Mouse (Mus musculus) CH12.LX (cell line): ENCODE measurements around the gene Inafm2. TPM values are rescaled to one million over a fixed set of nuclear protein-coding genes. Genes with fewer than 3 reads are reported as not detected.

ENCODE experiments used
- DNase-seq: peaks from one replicate; pipeline ENCODE4 v3.0.0-alpha.2; 2013; ENCODE audit errors: extremely low read depth
- H3K27ac ChIP-seq: 2 replicates; pipeline ENCODE4 v1.5.1; 2012; ENCODE audit warnings: low read depth, mild to moderate bottlenecking, control low read depth, moderate library complexity; ENCODE audit not compliant: insufficient read depth
- H3K27me3 ChIP-seq: replicated peaks from 2 replicates; pipeline ENCODE3; 2012; ENCODE audit warnings: inconsistent platforms
- H3K36me3 ChIP-seq, 2 experiments: replicated peaks in 1 of 2; 2 replicates each; pipeline versions ENCODE3 to v1.6.1; 2012; ENCODE audit warnings: inconsistent platforms in 1 of 2, low read length in 1 of 2, mild to moderate bottlenecking in 1 of 2, mixed read lengths in 1 of 2, moderate library complexity in 1 of 2; ENCODE audit not compliant: control insufficient read depth in 1 of 2, insufficient read depth in 1 of 2
- H3K4me1 ChIP-seq, 2 experiments: 2 replicates each; pipeline ENCODE4 v1.6.1; 2012; ENCODE audit warnings: inconsistent platforms in 1 of 2, moderate library complexity in 1 of 2; ENCODE audit not compliant: insufficient read depth in 2 of 2, control insufficient read depth in 1 of 2
- H3K4me2 ChIP-seq: 2 replicates; pipeline ENCODE4 v1.6.1; 2012; ENCODE audit warnings: low read depth, mild to moderate bottlenecking, control low read depth; ENCODE audit not compliant: poor library complexity, insufficient read depth, severe bottlenecking
- H3K4me3 ChIP-seq, 3 experiments: fragments of 150-350 bp in 1 of 3; sonication (generic) in 1 of 3; replicated peaks in 1 of 3; 2 replicates each; pipeline versions ENCODE3 to v1.5.1; 2011 to 2012; ENCODE audit warnings: low read depth in 2 of 3, low read length in 2 of 3, mild to moderate bottlenecking in 2 of 3, moderate library complexity in 2 of 3, control low read depth in 1 of 3, improper control_type of control experiment in 1 of 3, inconsistent platforms in 1 of 3, mixed read lengths in 1 of 3; ENCODE audit not compliant: poor library complexity in 1 of 3
- H3K79me2 ChIP-seq: replicated peaks from 2 replicates; pipeline ENCODE4 v1.6.1; 2012; ENCODE audit warnings: mild to moderate bottlenecking, moderate library complexity; ENCODE audit not compliant: control insufficient read depth, poor library complexity, insufficient read depth, severe bottlenecking; ENCODE audit errors: extremely low read depth
- H3K9ac ChIP-seq: 2 replicates; pipeline ENCODE4 v1.6.1; 2012; ENCODE audit warnings: low read depth, mild to moderate bottlenecking, control low read depth, moderate library complexity; ENCODE audit not compliant: insufficient read depth
- H3K9me3 ChIP-seq: replicated peaks from 2 replicates; pipeline ENCODE3; 2012; ENCODE audit warnings: low read length, inconsistent platforms, mixed read lengths
- CHD1 ChIP-seq: IDR thresholded peaks from 2 replicates; pipeline ENCODE4 v1.6.1; 2012; ENCODE audit warnings: low read depth, low read length, improper control_type of control experiment, inconsistent platforms
- CHD2 ChIP-seq: IDR thresholded peaks from 2 replicates; pipeline ENCODE4 v1.6.1; 2011; ENCODE audit warnings: low read length, improper control_type of control experiment
- CTCF ChIP-seq, 2 experiments: IDR thresholded peaks in 1 of 2; conservative IDR thresholded peaks in 1 of 2; 2 replicates each; pipeline ENCODE4 v1.5.1; 2011 to 2012; ENCODE audit warnings: low read depth in 2 of 2, low read length in 2 of 2, improper control_type of control experiment in 1 of 2, inconsistent platforms in 1 of 2, mild to moderate bottlenecking in 1 of 2, moderate library complexity in 1 of 2
- E2F4 ChIP-seq: IDR thresholded peaks from 2 replicates; pipeline ENCODE4 v1.6.1; 2011; ENCODE audit warnings: low read depth, low read length, improper control_type of control experiment; ENCODE audit not compliant: insufficient replicate concordance
- ETS1 ChIP-seq: conservative IDR thresholded peaks from 2 replicates; pipeline ENCODE4 v1.6.1; 2012; ENCODE audit warnings: low read depth, mild to moderate bottlenecking, inconsistent platforms, low read length, improper control_type of control experiment, moderate library complexity
- GABPA ChIP-seq: IDR thresholded peaks from 2 replicates; pipeline ENCODE4 v1.6.1; 2012; ENCODE audit warnings: low read depth, low read length, improper control_type of control experiment, inconsistent platforms; ENCODE audit not compliant: insufficient replicate concordance
- HCFC1 ChIP-seq: IDR thresholded peaks from 2 replicates; pipeline ENCODE4 v1.6.1; 2012; ENCODE audit warnings: low read depth, mild to moderate bottlenecking, inconsistent platforms, low read length, improper control_type of control experiment
- JUN ChIP-seq: IDR thresholded peaks from 2 replicates; pipeline ENCODE4 v1.6.1; 2011; ENCODE audit warnings: low read depth, mild to moderate bottlenecking, low read length, improper control_type of control experiment, moderate library complexity; ENCODE audit not compliant: insufficient read depth
- JUND ChIP-seq: conservative IDR thresholded peaks from 2 replicates; pipeline ENCODE4 v1.6.1; 2011; ENCODE audit warnings: low read depth, low read length, improper control_type of control experiment
- KAT2A ChIP-seq: IDR thresholded peaks from 2 replicates; pipeline ENCODE4 v1.6.1; 2012; ENCODE audit warnings: low read length, improper control_type of control experiment, inconsistent platforms; ENCODE audit not compliant: insufficient replicate concordance
- MAX ChIP-seq: IDR thresholded peaks from 2 replicates; pipeline ENCODE4 v1.6.1; 2011; ENCODE audit warnings: low read length, improper control_type of control experiment
- MXI1 ChIP-seq: IDR thresholded peaks from 2 replicates; pipeline ENCODE4 v1.6.1; 2011; ENCODE audit warnings: mild to moderate bottlenecking, low read depth, low read length, improper control_type of control experiment
- MYC ChIP-seq: IDR thresholded peaks from 2 replicates; pipeline ENCODE4 v1.6.1; 2011; ENCODE audit warnings: low read depth, mild to moderate bottlenecking, improper control_type of control experiment, low read length
- NELFE ChIP-seq: IDR thresholded peaks from 2 replicates; pipeline ENCODE4 v1.6.1; 2011; ENCODE audit warnings: low read depth, low read length, improper control_type of control experiment
- NRF1 ChIP-seq: IDR thresholded peaks from 2 replicates; pipeline ENCODE4 v1.6.1; 2014; ENCODE audit warnings: low read depth, mild to moderate bottlenecking, inconsistent platforms, low read length, improper control_type of control experiment, moderate library complexity
- PAX5 ChIP-seq: IDR thresholded peaks from 2 replicates; pipeline ENCODE4 v1.6.1; 2012; ENCODE audit warnings: low read length, inconsistent platforms, mixed read lengths
- POLR2A ChIP-seq: IDR thresholded peaks from 2 replicates; pipeline ENCODE4 v1.6.1; 2011; ENCODE audit warnings: low read depth, mild to moderate bottlenecking, improper control_type of control experiment, low read length
- POLR2AphosphoS2 ChIP-seq: IDR thresholded peaks from 2 replicates; pipeline ENCODE4 v1.6.1; 2011; ENCODE audit warnings: low read depth, low read length, improper control_type of control experiment
- SIN3A ChIP-seq: IDR thresholded peaks from 2 replicates; pipeline ENCODE4 v1.6.1; 2012; ENCODE audit warnings: low read length, improper control_type of control experiment, inconsistent platforms
- TBP ChIP-seq: conservative IDR thresholded peaks from 2 replicates; pipeline ENCODE4 v1.6.1; 2011; ENCODE audit warnings: low read depth, low read length, improper control_type of control experiment
- TCF12 ChIP-seq: IDR thresholded peaks from 2 replicates; pipeline ENCODE4 v1.6.1; 2014; ENCODE audit warnings: low read depth, mild to moderate bottlenecking, inconsistent platforms, low read length, improper control_type of control experiment
- UBTF ChIP-seq: IDR thresholded peaks from 2 replicates; pipeline ENCODE4 v1.6.1; 2012; ENCODE audit warnings: low read depth, mild to moderate bottlenecking, inconsistent platforms, low read length, improper control_type of control experiment, moderate library complexity
- USF1 ChIP-seq: IDR thresholded peaks from 2 replicates; pipeline ENCODE4 v1.6.1; 2014; ENCODE audit warnings: low read depth, mild to moderate bottlenecking, inconsistent platforms, low read length, improper control_type of control experiment
- USF2 ChIP-seq: conservative IDR thresholded peaks from 2 replicates; pipeline ENCODE4 v1.6.1; 2011; ENCODE audit warnings: low read depth, low read length, improper control_type of control experiment
- ZC3H11A ChIP-seq: IDR thresholded peaks from 2 replicates; pipeline ENCODE4 v1.6.1; 2012; ENCODE audit warnings: low read depth, mild to moderate bottlenecking, inconsistent platforms, low read length, improper control_type of control experiment
- ZMIZ1 ChIP-seq: IDR thresholded peaks from 2 replicates; pipeline ENCODE4 v1.6.1; 2012; ENCODE audit warnings: low read depth, mild to moderate bottlenecking, inconsistent platforms, low read length, improper control_type of control experiment
- ZNF384 ChIP-seq: IDR thresholded peaks from 2 replicates; pipeline ENCODE4 v1.6.1; 2012; ENCODE audit warnings: low read depth, low read length, improper control_type of control experiment, inconsistent platforms
- dilution Hi-C: fragments of 300-500 bp; cut with MboI; formaldehyde crosslinking; loops from 2 replicates; pipeline ENCODE4 v1.14.3; 2020; ENCODE audit warnings: low sequenced_read_pairs; ENCODE audit not compliant: extremely low pct_unique_long_range_greater_than_20kb, extremely low pct_ligation_motif_present
- in situ Hi-C: fragments of 300-500 bp; cut with MboI; formaldehyde crosslinking; loops from 3 replicates; pipeline ENCODE4 v1.14.3; 2019; ENCODE audit warnings: low sequenced_read_pairs, low pct_ligation_motif_present, low pct_unique_long_range_greater_than_20kb, mixed read lengths
- polyA plus RNA-seq: library from polyadenylated mRNA; unstranded; fragments of >175 nt; gene quantifications from 2 replicates; pipeline ENCODE4 v1.2.1, GENCODE M21; 2012; ENCODE audit warnings: low read depth; ENCODE audit not compliant: insufficient read length
- total RNA-seq, 2 experiments: library from RNA; depleted of rRNA; stranded (reverse); fragments of 300-350 nt in 1 of 2; fragments of >200 nt in 1 of 2; gene quantifications; 2 replicates each; pipeline ENCODE4 v1.2.3; 2012 to 2014

The Inafm2 gene
- total and polyA plus RNA-seq, 3 experiments: 2.7 to 4.2 (median 3.6) TPM

GRCm38 (mm10) chr2:118762784-118763148 is 17.2 kb downstream of the Inafm2 start:
- Histone ChIP-seq H3K9ac (no peak overlapping the region), H3K4me2 (no peak overlapping the region), H3K79me2 (no peaks in the 10 kb centered on the region), H3K4me3 (no peak overlapping the region), H3K9me3 (no peaks in the 10 kb centered on the region), H3K4me1 (peaks cover 12 to 43% of the 10 kb centered on the region in 2 experiments), H3K27me3 (peaks cover 11% of the 10 kb centered on the region), H3K27ac (no peak overlapping the region), H3K36me3 (no peaks in the 10 kb centered on the region)
- TF ChIP-seq NELFE (no peak), SIN3A (no peak), HCFC1 (no peak), UBTF (no peak), ETS1 (no peak), CTCF (conservative IDR thresholded peaks at IDR 0.05 in 1 of 2, IDR thresholded peaks at IDR 0.05 in 1 of 2; ENCODE audit: low read depth in 2 of 2, low read length in 2 of 2) (no peak), JUN (no peak), JUND (no peak), GABPA (no peak), NRF1 (no peak), CHD1 (no peak), ZNF384 (no peak), USF2 (no peak), POLR2AphosphoS2 (no peak), E2F4 (no peak), MYC (no peak), TCF12 (no peak), ZC3H11A (no peak), MAX (no peak), ZMIZ1 (no peak)
- DNase-seq: no peak
- in situ Hi-C loops: loop anchor here (10.0 to 25.0 kb wide), 2 partner anchors 212 to 425 kb away; no protein-coding TSS in a partner anchor
- dilution Hi-C loops: no loop called here

- dilution Hi-C loops: no loop called here
- Histone ChIP-seq H3K9me3 (no peaks in the 10 kb centered on the region), H3K27ac (no peak overlapping the region), H3K9ac (no peak overlapping the region), H3K4me2 (no peak overlapping the region), H3K27me3 (peaks cover 7% of the 10 kb centered on the region), H3K79me2 (no peaks in the 10 kb centered on the region), H3K4me1 (peaks cover 12 to 43% of the 10 kb centered on the region in 2 experiments), H3K4me3 (no peak overlapping the region), H3K36me3 (no peaks in the 10 kb centered on the region)
- TF ChIP-seq ETS1 (no peak), CHD2 (no peak), JUND (no peak), POLR2AphosphoS2 (no peak), JUN (no peak), ZNF384 (no peak), POLR2A (no peak), KAT2A (no peak), TCF12 (no peak), MXI1 (no peak), PAX5 (no peak), USF1 (no peak), HCFC1 (no peak), TBP (no peak)
- no peak for DNase-seq
- in situ Hi-C loops: loop anchor here (10.0 to 25.0 kb wide), 2 partner anchors 211 to 424 kb away; no protein-coding TSS in a partner anchor
Measured at GRCm38 (mm10) chr2:118763469-118763868, 17.9 kb downstream of the Inafm2 start.
